Mouse (Mus musculus): ENCODE measurements around the gene Ap1ar. TPM values are rescaled to one million over a fixed set of nuclear protein-coding genes. Genes with fewer than 3 reads are reported as not detected.

The Ap1ar gene
- total RNA-seq, 2 experiments from 2014 or later, result 15.5 to 16.7 TPM

- intact Hi-C loops (cut with DNase I), result no loop called here
- DNase-seq (ENCODE audit: low spot score), result no peak
Observed at GRCm38 (mm10) chr3:127765971-127766370, 71.4 kb downstream of the Ap1ar start.

GRCm38 (mm10) chr3:127764541-127764940, 72.8 kb downstream of the Ap1ar start:
- intact Hi-C loops (cut with DNase I), result loop anchor here (5.0 kb wide), 1 partner anchor 73 kb away; the partner anchor contains the start of gene Ap1ar

GRCm38 (mm10) chr3:127763076-127763612, 74.2 kb downstream of the Ap1ar start:
- peak; percentile 16 for DNase-seq (ENCODE audit: low spot score)
- intact Hi-C loops (cut with DNase I), result loop anchor here (2.0 to 5.0 kb wide), 2 partner anchors 74 to 138 kb away; partner anchors contain the start of gene Ap1ar

More at GRCm38 (mm10) chr3:127764541-127764940, 72.8 kb downstream of the Ap1ar start:
- DNase-seq (ENCODE audit: low spot score), result no peak

- intact Hi-C loops (cut with DNase I), result loop anchor here (2.0 to 5.0 kb wide), 2 partner anchors 75 to 138 kb away; partner anchors contain the start of gene Ap1ar
- DNase-seq (ENCODE audit: low spot score), result no peak
Observed at GRCm38 (mm10) chr3:127762403-127762802, 74.9 kb downstream of the Ap1ar start.

- intact Hi-C loops (cut with DNase I), result loop anchor here (5.0 kb wide), 1 partner anchor 187 kb away; no protein-coding TSS in a partner anchor
- no peak for DNase-seq (ENCODE audit: low spot score)
Observed at GRCm38 (mm10) chr3:127759212-127759611, 78.1 kb downstream of the Ap1ar start.

- intact Hi-C loops (cut with DNase I), result loop anchor here (5.0 kb wide), 1 partner anchor 187 kb away; no protein-coding TSS in a partner anchor
- no peak for DNase-seq (ENCODE audit: low spot score)
Observed at GRCm38 (mm10) chr3:127758806-127759205, 78.5 kb downstream of the Ap1ar start.

GRCm38 (mm10) chr3:127757886-127758301, 79.4 kb downstream of the Ap1ar start:
- no peak for DNase-seq (ENCODE audit: low spot score)
- intact Hi-C loops (cut with DNase I), result loop anchor here (5.0 kb wide), 1 partner anchor 186 kb away; no protein-coding TSS in a partner anchor

Other genes with a start within 250 kb of the Ap1ar start
- not detected for gene Neurog2, start 204.4 kb downstream of the Ap1ar start, total RNA-seq (2021)
- gene Alpk1, start 57.0 kb downstream of the Ap1ar start, total RNA-seq (2021), result 1 to 10 TPM; 2.4 to 3.9 TPM
- 1 to 10 TPM; 2.0 to 2.2 TPM for gene Tifa, start 47.7 kb downstream of the Ap1ar start, total RNA-seq (2021)
- gene Fam241a, start 58.8 kb upstream of the Ap1ar start, total RNA-seq (2021), result 1 to 10 TPM; 4.2 TPM